Mouse (Mus musculus): ENCODE measurements around the gene Nabp2.

DNA sequence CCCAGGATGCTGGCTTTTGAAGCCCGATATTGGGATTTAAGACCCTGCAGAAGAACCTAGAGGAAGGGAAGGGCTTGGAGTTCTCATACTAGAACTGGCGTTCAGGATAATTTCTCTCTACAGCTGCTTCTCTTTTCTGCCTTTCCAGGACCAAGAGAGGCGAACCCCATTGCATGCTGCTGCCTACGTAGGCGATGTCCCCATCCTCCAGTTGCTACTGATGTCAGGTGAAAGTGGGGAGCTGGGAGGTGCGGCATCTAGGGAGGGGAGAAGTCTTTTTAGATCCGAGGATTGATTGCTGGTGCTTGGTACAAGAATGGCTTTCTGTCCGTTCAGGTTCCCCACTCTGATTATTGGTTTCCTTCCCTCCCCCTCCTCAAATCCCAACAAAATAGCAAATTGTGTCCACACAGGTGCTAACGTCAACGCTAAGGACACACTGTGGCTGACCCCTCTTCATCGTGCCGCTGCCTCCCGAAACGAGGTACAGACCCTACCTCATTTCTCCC lies 33.3 kb downstream of the Nabp2 start:
- TF ChIP-seq CTCF (IDR thresholded peaks at IDR 0.05; ENCODE audit: extremely low read depth, insufficient read length, insufficient replicate concordance, low read depth, low read length) (peak; percentile 5; the same call in 1 of the 2 replicates), POLR2A (IDR thresholded peaks at IDR 0.05; ENCODE audit: low read depth, low read length) (no peak)
